ENCODE assay signal across 26 mouse cellular contexts in the genomic region with DNA sequence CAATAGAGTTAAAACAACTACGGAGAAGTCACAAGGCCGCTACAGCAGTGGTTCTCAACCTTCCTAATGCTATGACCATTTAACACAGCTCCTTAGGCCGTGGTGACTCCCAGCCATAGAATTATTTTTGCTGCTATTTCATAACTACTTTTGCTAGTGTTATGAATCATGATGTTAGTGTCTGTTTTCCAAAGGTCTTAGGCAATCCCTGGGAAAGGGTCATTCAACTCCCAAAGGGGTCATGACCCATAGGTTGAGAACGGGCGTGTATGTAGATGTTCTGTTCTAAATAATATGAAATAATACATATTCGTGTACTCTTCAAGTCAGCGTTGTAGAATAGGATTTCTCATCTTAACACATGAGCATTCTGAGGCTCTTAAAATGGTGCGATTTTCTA.
"Had no signal": no experiment of that assay in that cellular context is flagged by ENCODE, and none has a peak within 500 bp of the region (broad histone marks: within the 10 kb centered on the region; RNA-seq: fewer than 3 reads in every experiment).

No protein-coding gene starts in this region.

- H3K4me2 ChIP-seq: heart, embryonic 11.5 days; heart, embryonic 13.5 days; heart, embryonic 15.5 days; hindbrain, embryonic 12.5 days; hindbrain, embryonic 14.5 days; intestine, embryonic 15.5 days; limb, embryonic 12.5 days; liver, embryonic 13.5 days; liver, embryonic 15.5 days had no signal

- H3K9ac ChIP-seq: heart, embryonic 13.5 days; heart, embryonic 15.5 days; hindbrain, embryonic 12.5 days; hindbrain, embryonic 14.5 days; intestine, embryonic 15.5 days; limb, embryonic 12.5 days; liver, embryonic 13.5 days; liver, embryonic 15.5 days had no signal

- H3K36me3 ChIP-seq: heart, embryonic 13.5 days; heart, embryonic 15.5 days; hindbrain, embryonic 10.5 days; hindbrain, embryonic 12.5 days; intestine, embryonic 15.5 days; limb, embryonic 10.5 days; limb, embryonic 12.5 days; liver, embryonic 13.5 days; liver, embryonic 15.5 days had no signal

- H3K27me3 ChIP-seq: heart, embryonic 13.5 days; heart, embryonic 15.5 days; hindbrain, embryonic 12.5 days; intestine, embryonic 15.5 days; limb, embryonic 12.5 days; liver, embryonic 13.5 days; liver, embryonic 15.5 days had no signal

- H3K27ac ChIP-seq: heart, adult 2 months; heart, embryonic 13.5 days; heart, embryonic 15.5 days; hindbrain, embryonic 10.5 days; hindbrain, embryonic 12.5 days; hindbrain, embryonic 14.5 days; intestine, embryonic 15.5 days; left cerebral cortex, adult 2 months; limb, embryonic 10.5 days; limb, embryonic 12.5 days; liver, embryonic 13.5 days; liver, embryonic 15.5 days had no signal

- H3K4me3 ChIP-seq: heart, adult 2 months; heart, embryonic 13.5 days; heart, embryonic 15.5 days; hindbrain, embryonic 10.5 days; hindbrain, embryonic 12.5 days; intestine, embryonic 15.5 days; left cerebral cortex, adult 2 months; limb, embryonic 10.5 days; limb, embryonic 12.5 days; liver, embryonic 13.5 days; liver, embryonic 15.5 days had no signal

- DNase-seq: gastrocnemius, postnatal 14 days; gastrocnemius, postnatal 36 days; heart, adult 2 months; heart, postnatal 14 days; heart, postnatal 4 days; kidney, adult 18-20 months; kidney, adult 8-10 months; kidney, postnatal 10 days; kidney, postnatal 25 days; kidney, postnatal 4 days; liver; liver, embryonic 13.5 days had no signal

- ATAC-seq: hindbrain, embryonic 16.5 days; inflammation-experienced regulatory T-cells, adult 6 months; intestine, embryonic 15.5 days; intestine, postnatal 0 days had no signal

- H3K9me3 ChIP-seq: heart, embryonic 13.5 days; heart, embryonic 15.5 days; hindbrain, embryonic 10.5 days; hindbrain, embryonic 12.5 days; intestine, embryonic 15.5 days; limb, embryonic 10.5 days; limb, embryonic 12.5 days; liver, embryonic 13.5 days; liver, embryonic 15.5 days had no signal
